In the genomic region with DNA sequence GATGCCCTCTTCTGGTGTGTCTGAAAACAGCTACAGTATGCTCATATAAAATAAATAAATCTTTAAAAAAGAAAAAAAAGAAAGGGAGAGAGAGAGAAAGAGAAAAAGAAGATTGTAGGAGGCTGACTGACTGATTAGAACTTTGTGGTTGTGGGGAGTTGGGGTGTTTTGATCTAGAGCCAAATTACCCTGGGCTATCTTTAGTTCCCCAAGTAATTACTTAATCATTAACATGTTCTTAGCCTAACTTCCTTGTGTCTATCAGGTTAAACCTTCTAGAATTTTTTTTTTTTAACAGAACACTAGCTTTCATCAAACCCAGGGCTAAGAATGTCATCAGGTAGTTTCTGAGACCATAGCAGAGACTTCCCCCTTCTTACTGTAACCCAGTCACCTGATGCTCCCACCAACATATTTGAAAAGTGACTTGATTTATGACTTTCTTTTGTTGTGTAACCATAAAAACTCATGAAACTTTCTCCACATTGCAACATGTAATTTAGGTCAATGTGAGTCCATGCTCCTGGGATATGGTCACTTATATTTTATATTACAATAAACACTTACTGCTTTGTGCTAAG, we compare ENCODE assay signal across 28 mouse cellular contexts. TPM values are rescaled to one million over a fixed set of nuclear protein-coding genes. Genes with fewer than 3 reads are reported as not detected.
DNase-seq lines count a peak whose midpoint lies in the region; ATAC-seq and TF ChIP-seq lines count a peak whose summit lies in the region.
"Had no signal": no experiment of that assay in that cellular context is flagged by ENCODE, and none has a peak within 500 bp of the region (broad histone marks: within the 10 kb centered on the region; RNA-seq: fewer than 3 reads in every experiment).

No protein-coding gene starts in this region.

- peak; percentile 79 for ATAC-seq in megakaryocyte progenitor cell, adult 5-6 weeks (replicated peaks; ENCODE audit: poor library complexity)
- ATAC-seq in hindbrain, embryonic 12.5 days (ENCODE audit: low FRiP score) = no peak
- ATAC-seq: forebrain, postnatal 0 days; hindbrain, embryonic 16.5 days had no signal

- no peak overlapping the region for H3K9ac ChIP-seq in hindbrain, embryonic 12.5 days
- H3K9ac ChIP-seq: forebrain, postnatal 0 days; heart, embryonic 15.5 days; midbrain, embryonic 12.5 days; neural tube, embryonic 12.5 days had no signal

- H3K4me1 ChIP-seq in kidney, adult 2 months (ENCODE audit: control insufficient read depth, insufficient read depth, low read length) = peaks cover 8% of the 10 kb centered on the region; the same call in 1 of the 2 replicates
- no peaks in the 10 kb centered on the region for H3K4me1 ChIP-seq in hindbrain, embryonic 12.5 days
- H3K4me1 ChIP-seq: midbrain, embryonic 12.5 days; neural tube, embryonic 12.5 days had no signal

- no peak for TF ChIP-seq POLR2A in kidney, adult 2 months (IDR thresholded peaks at IDR 0.05; ENCODE audit: low read depth, low read length)

- no peak for TF ChIP-seq CTCF in kidney, adult 2 months (conservative IDR thresholded peaks at IDR 0.05; ENCODE audit: insufficient read depth, insufficient read length, low read depth, low read length)

- H3K27me3 ChIP-seq in kidney, adult 2 months (replicated peaks; ENCODE audit: control insufficient read depth, insufficient read depth, low read length) = no peaks in the 10 kb centered on the region
- H3K27me3 ChIP-seq in hindbrain, embryonic 12.5 days = no peaks in the 10 kb centered on the region
- H3K27me3 ChIP-seq: heart, embryonic 15.5 days; midbrain, embryonic 12.5 days; neural tube, embryonic 12.5 days had no signal

- H3K4me2 ChIP-seq in hindbrain, embryonic 12.5 days (replicated peaks) = no peak overlapping the region
- H3K4me2 ChIP-seq: heart, embryonic 15.5 days; midbrain, embryonic 12.5 days; neural tube, embryonic 12.5 days had no signal

- H3K4me3 ChIP-seq in kidney, adult 2 months (ENCODE audit: insufficient read depth, low read depth, low read length) = no peak overlapping the region
- no peak overlapping the region for H3K4me3 ChIP-seq in hindbrain, embryonic 12.5 days
- H3K4me3 ChIP-seq: heart, embryonic 15.5 days; midbrain, embryonic 12.5 days; neural tube, embryonic 12.5 days had no signal

- H3K36me3 ChIP-seq in kidney, adult 2 months (ENCODE audit: control insufficient read depth, insufficient read depth, low read length) = no peaks in the 10 kb centered on the region
- H3K36me3 ChIP-seq in hindbrain, embryonic 12.5 days = no peaks in the 10 kb centered on the region
- H3K36me3 ChIP-seq: heart, embryonic 15.5 days; midbrain, embryonic 12.5 days; neural tube, embryonic 12.5 days had no signal

- DNase-seq in kidney, adult 2 months = peak; percentile 51
- no peak for DNase-seq in kidney, adult 11 months
- peak; percentile 26 for DNase-seq in A20 (ENCODE audit: low read depth, low spot score)
- peak; percentile 43 for DNase-seq in fat pad, adult 2 months (ENCODE audit: extremely low read depth, low read depth, low spot score)
- no peak for DNase-seq in left cerebral cortex, adult 18-20 months (ENCODE audit: low spot score in 2 of 2)
- DNase-seq in cerebellum, adult 18-20 months = no peak
- DNase-seq: adrenal gland, postnatal 25 days; cerebellum, adult 9-10 months; forebrain, postnatal 0 days; heart, postnatal 4 days; kidney, adult 18-20 months; layer of hippocampus, adult 9-11 months; right cerebral cortex, postnatal 14 days; spleen, adult 18-20 months; thymus, postnatal 25 days had no signal

- H3K27ac ChIP-seq in kidney, adult 2 months (ENCODE audit: insufficient read depth, low read depth, low read length) = no peak overlapping the region
- H3K27ac ChIP-seq in hindbrain, embryonic 12.5 days = no peak overlapping the region
- H3K27ac ChIP-seq: heart, embryonic 15.5 days; midbrain, embryonic 12.5 days; neural tube, embryonic 12.5 days had no signal

- H3K9me3 ChIP-seq in hindbrain, embryonic 12.5 days (replicated peaks) = no peaks in the 10 kb centered on the region
- H3K9me3 ChIP-seq: heart, embryonic 15.5 days; midbrain, embryonic 12.5 days; neural tube, embryonic 12.5 days had no signal

RNA-seq across cellular contexts. Expression of gene Spink4, which starts 5.5 kb away (rescaled TPM):
- 2.6 and 3.2 TPM in 2 replicates for polyA plus RNA-seq in kidney, adult 2 months (2012; rRNA removed)
- not detected in 2 replicates for total RNA-seq in megakaryocyte progenitor cell, adult 5-6 weeks (2015)
- not detected in 2 replicates for total RNA-seq in megakaryocyte progenitor cell, adult 5-6 weeks (2017)
- not detected in 2 replicates for polyA plus RNA-seq in hindbrain, embryonic 12.5 days (2016; fragmentation: Nextera tagmentation; extraction: Ambion mirVana)
- total RNA-seq in left cerebral cortex, adult 18-20 months (2021) = not detected
- total RNA-seq: ES-E14; forebrain, postnatal 0 days; gastrocnemius, postnatal 4 days; left cerebral cortex, adult 8-10 months; monocyte, adult 5-6 weeks had no signal
- polyA plus RNA-seq: embryonic facial prominence, embryonic 11.5 days; forebrain, embryonic 11.5 days; forebrain, postnatal 0 days; hindbrain, embryonic 16.5 days; limb, embryonic 11.5 days; midbrain, embryonic 12.5 days; neural tube, embryonic 12.5 days had no signal

RNA-seq across cellular contexts. Expression of gene Bag1, which starts 33.7 kb away (rescaled TPM):
- 133 and 162 TPM in 2 replicates for polyA plus RNA-seq in kidney, adult 2 months (2012; rRNA removed)
- total RNA-seq in megakaryocyte progenitor cell, adult 5-6 weeks (2015) = 163 and 167 TPM in 2 replicates
- total RNA-seq in megakaryocyte progenitor cell, adult 5-6 weeks (2017) = 361 and 403 TPM in 2 replicates
- 239 and 246 TPM in 2 replicates for polyA plus RNA-seq in hindbrain, embryonic 12.5 days (2016; fragmentation: Nextera tagmentation; extraction: Ambion mirVana)
- total RNA-seq in left cerebral cortex, adult 18-20 months (2021) = 100 to 1,000 TPM; 174 to 185 TPM

RNA-seq across cellular contexts. Expression of gene Chmp5, which starts 33.8 kb away (rescaled TPM):
- polyA plus RNA-seq in kidney, adult 2 months (2012; rRNA removed) = 25.7 and 41.9 TPM in 2 replicates
- 52.0 and 55.4 TPM in 2 replicates for total RNA-seq in megakaryocyte progenitor cell, adult 5-6 weeks (2015)
- total RNA-seq in megakaryocyte progenitor cell, adult 5-6 weeks (2017) = 81.4 and 87.2 TPM in 2 replicates
- polyA plus RNA-seq in hindbrain, embryonic 12.5 days (2016; fragmentation: Nextera tagmentation; extraction: Ambion mirVana) = 153 and 154 TPM in 2 replicates
- total RNA-seq in left cerebral cortex, adult 18-20 months (2021) = 10 to 100 TPM; 80.1 to 82.2 TPM

RNA-seq across cellular contexts. Expression of gene Nfx1, which starts 56.3 kb away (rescaled TPM):
- 24.3 and 25.8 TPM in 2 replicates for polyA plus RNA-seq in kidney, adult 2 months (2012; rRNA removed)
- 47.5 and 51.8 TPM in 2 replicates for total RNA-seq in megakaryocyte progenitor cell, adult 5-6 weeks (2015)
- total RNA-seq in megakaryocyte progenitor cell, adult 5-6 weeks (2017) = 70.5 and 71.5 TPM in 2 replicates
- polyA plus RNA-seq in hindbrain, embryonic 12.5 days (2016; fragmentation: Nextera tagmentation; extraction: Ambion mirVana) = 110 and 111 TPM in 2 replicates
- total RNA-seq in left cerebral cortex, adult 18-20 months (2021) = 10 to 100 TPM; 73.4 to 73.6 TPM

Comparison
In these comparisons a context has a peak if more than half of its experiments do, and no peak if none do; other contexts are left out.
1. DNase-seq: peak in kidney, adult 2 months (single experiment), A20 (single experiment) and fat pad, adult 2 months (single experiment); none in kidney, adult 11 months (single experiment), left cerebral cortex, adult 18-20 months (0 of 2) and cerebellum, adult 18-20 months (0 of 2).